Mouse (Mus musculus) CD8-positive naive resting alpha-beta T cell, adult 2 months (primary cell): ENCODE measurements around the gene Hamp.

Experiments used
- DNase-seq, 2 experiments: peaks; one replicate each; pipeline ENCODE4 v3.0.0; 2022; ENCODE audit warnings: low read depth in 2 of 2, low spot score in 2 of 2

Hamp gene

DNA sequence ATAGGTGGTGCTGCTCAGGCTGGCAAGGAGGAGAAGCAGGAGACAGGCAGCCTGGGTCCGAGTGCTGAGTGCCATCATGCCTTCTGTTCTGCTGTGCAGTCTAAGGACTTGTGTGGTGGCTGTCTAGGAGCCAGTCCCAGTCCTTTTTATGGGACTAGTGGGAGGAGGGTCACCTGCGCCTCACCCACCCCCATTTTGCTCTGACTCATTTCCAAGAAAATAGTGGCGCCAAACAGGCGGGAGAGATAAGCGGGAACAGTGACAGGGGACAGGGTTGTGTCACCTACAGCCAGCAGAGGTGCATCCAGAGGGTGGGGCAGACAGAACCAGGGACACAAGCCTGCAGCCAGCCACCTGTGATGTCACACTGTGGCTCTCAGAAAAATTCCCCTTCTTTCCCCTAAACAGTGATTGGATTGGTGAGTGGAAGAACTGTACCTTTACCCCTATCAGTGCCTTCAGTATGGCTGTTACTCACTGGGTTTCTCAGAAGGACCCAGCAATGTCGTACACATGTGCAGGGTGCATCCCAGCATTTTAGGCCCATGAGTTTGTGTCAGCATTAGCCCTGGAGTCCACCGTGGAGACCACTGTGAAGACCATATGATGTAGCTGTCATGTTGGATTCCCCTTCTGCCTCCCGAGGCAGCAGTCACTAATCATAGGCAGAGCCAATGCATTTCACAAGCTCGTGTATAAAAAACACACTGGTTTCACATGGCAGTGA, at the start of gene Hamp:
Gene Hamp (minus strand): TSS at position 124 of the 727 bp plus-strand sequence.
- DNase-seq, result no peak

DNA sequence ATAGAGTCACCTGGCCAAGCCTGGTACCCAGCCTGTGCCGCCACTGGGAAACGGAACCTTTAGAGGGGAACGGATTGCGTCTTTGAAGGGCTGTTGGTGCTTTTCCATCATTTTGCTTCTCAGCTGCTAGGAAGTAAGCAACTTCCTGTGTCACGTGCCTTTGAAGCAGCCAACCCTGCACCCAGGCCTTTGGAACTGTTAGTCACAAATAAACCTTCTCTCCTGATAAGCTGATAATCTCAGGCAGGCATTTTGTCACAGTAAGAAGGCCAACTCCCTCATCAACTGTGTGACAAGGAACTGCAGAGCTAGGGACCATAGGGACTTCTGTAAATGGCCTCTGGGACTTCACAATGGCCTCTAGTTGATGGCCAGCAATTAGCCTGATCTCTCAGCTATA, 48.3 kb upstream of the Hamp start:
- DNase-seq, result no peak

DNA sequence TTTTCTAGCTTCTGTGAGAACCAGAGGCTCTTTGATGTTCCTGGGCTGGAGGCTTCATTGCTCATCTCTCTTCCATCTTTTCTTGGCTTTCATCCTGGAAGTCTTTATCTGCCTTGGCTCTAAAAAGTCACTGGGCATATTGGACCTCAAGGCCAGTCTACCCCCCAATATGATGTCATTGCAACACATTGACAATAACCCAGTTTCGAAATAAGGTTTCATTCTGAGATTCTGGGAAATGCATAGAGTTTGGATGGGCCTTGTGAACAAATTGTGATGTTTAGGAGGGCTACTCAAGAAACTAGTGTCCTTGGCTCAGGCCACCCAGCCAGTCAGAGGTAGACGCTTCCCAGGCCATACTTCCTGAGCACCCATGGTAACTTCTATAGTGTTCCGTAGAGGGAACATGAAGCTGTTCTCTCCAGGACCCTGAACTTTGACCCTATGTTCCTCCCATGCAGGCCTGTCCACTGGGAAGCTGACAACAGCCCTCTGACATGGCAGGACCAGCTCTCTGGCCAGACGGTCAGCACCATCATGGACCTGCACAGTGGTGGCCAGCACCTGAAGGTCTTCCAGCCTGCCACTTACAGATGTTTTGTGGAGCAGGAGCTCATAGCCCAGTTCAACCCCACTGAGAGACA, 44.8 kb upstream of the Hamp start:
- DNase-seq, result no peak

DNA sequence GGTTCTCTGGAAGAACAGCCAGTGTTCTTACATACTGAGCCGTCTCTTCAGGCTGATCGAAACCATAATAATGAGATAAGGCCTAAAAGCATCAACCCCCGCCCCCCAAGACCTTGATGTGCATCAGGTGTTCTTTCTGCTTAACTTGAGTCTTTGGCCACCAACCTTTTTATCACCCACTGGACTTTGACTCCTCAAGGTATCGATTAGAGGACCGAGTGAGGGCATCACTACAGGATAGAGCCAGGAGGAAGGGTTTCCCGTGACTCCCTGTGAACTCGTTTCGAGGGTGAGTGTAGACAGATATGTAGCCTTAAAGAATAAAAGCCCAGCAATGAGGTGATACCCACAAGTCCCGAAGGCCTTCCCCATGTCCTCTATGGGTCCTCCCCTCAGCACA, 41.5 kb upstream of the Hamp start:
- no peak for DNase-seq

DNA sequence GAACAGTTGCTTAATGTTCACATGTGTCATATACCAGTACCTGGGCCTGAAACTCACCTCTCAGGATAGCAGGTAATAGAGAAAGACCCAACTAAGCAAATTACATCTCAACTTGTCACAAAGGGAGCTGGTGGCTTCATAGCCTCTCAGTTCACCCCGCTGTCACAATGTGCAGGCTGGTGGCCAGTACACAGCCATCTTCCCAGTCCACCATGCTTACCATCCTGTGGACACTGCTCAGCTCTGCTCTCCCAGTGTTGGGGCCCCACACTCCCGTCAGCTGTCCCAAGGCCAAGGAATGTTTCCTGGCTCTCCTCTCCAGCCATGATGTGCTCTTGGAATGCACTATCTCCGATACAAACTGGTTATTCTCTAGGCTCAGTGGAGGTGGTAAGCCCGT, 37.9 kb upstream of the Hamp start:
- no peak for DNase-seq

DNA sequence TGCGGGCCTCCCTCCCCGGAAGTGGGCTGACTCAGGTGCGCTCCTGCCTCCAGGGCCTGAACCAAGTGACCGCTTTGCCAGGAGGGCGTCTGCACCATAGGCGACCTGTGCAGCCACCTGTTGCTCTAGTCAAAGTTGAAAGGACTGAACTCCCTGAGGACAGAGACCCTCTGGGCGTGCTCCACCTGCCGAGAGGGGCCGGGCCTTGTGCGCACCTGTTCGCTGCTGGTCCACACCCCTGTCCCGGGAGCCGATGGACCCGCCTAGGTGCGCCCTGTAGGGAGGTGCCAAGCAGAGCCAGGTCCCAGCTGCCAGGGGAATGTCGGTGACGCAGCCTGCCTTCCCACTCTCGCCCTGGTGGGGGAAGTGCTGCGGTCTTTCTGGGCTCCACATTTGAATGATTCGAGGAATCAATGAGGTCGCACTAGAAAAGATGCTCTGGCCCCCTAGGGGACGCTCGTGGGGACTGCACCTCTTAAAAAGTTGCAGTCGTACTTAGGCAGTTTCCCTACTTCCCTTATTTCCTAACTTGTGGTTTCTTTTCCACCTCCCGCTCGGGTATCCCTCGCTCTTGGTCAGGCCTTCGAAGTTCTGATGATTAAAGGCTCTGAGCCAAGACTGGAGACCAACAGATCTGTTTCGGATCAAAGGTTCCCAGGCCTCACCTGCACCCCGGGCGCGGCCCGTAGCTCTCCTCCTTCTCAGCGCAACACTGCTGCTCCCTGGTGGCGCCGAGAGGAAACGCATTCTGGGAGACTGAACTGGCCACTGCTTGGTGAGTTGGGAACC, 29.9 kb upstream of the Hamp start, which contains the start of gene Fam187b:
Gene Fam187b (plus strand): TSS at position 290 of the 789 bp plus-strand sequence.
- peak; percentile 88 to 93 for DNase-seq

DNA sequence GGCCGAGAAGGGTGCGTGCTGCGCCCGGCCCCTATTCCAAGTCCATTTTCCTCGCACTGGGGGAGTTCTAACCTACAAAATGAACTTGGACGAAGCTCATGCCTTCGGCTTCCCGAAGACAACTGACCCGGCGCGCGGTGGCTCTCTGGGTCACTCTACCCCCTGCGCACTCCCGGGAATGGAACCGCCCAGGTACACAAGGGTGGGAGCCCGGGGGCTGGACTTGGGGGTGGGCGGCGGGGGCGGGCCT, 29.3 kb upstream of the Hamp start, which contains the start of gene Lsr:
Gene Lsr (minus strand): TSS at position 214 of the 250 bp plus-strand sequence.
- DNase-seq, result no peak

DNA sequence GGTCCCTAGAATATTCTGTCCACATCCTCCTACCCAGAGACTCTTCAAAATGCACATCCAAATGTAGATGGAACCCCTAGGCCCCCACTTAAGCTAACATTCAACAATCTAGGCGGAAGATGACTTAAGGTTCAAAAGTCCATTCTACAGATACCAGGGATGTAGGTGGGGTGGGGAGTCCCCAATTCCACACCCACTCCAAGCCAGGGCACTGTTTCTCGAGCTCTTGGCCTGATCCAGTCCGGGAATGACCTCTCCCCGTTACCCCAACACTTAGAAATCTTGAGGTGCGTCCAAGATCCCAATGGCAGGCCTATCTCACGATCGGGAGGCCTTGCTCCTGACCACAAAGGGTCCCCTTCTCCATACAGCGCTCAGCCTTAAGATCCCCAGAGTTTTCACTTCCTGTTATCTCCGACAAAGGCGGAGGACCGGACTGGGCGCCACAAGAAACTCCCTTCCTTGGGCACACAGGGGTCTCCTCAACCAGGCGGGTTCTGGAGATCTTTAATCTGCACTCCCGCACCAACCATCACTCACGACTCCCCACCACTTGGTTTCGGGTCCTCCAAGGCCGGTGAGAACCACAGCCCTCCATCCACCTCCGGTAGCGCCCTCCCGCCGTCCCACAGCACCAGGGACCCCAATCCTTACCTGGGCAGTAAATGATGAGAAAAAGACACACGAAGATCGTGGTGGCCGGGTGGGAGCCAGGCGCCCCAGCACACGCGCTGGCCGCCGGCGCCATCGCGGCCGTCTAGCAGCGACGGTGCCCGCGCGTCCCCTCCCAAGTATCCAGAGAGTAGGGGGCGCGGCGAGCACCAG, 28.8 kb upstream of the Hamp start:
- no peak for DNase-seq

DNA sequence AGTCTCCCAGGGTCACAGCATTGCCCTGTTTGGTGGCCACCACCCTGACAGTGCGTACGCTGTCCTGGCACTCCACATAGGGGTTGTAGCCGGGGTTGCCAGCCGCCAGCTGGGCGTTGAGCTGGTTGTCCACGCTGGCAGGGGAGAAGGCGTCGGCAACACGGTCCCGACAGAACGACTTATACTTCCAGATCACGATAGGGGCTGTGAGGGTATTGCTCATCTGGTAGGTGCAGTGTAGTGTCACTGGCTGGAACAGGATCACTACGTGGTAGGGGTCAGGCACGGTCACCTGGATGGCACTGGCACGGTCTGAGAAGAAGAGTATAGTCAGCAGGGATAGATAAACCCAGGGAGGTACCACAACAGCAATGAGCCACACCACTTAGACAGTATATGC, 28.1 kb upstream of the Hamp start:
- DNase-seq, result no peak

DNA sequence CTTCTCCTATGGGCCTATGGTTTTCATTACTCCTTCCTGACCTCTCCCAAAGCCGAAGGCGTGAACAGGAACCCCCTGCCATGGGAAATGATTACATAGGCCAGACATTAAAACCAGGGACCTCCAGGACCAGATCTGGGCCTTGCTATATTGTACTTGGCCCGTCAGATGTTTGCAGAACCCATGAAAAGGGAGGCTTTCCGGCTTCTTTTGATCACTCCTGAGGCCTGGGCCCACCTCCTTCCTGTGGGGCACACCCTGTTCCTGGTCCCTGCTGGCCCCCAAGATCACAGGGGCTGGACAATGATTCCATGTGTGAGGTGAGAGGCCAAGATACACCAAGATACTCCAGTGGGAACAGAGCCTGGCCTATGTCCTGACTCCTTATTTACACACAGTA, 25.3 kb upstream of the Hamp start:
- DNase-seq, result no peak

DNA sequence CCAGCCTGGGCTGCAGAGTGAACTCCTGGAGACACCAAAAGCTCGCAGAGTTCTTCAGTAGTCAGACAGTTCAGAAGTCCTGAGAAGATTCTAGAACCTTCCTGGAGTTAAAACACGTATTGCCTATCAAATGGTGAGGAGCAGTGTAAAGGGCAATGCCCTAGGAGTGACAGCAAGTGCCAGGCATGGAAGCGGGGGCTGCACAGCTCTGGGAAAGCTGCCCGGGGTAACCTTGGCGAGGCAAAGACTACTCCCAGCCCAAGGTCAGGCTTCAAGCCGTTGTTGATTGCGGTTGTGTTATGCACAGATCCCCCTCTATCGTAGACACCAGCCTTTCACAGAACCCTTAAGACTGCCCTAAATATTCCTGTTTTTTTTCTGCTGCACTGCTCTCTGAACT, 24.8 kb upstream of the Hamp start:
- no peak for DNase-seq

DNA sequence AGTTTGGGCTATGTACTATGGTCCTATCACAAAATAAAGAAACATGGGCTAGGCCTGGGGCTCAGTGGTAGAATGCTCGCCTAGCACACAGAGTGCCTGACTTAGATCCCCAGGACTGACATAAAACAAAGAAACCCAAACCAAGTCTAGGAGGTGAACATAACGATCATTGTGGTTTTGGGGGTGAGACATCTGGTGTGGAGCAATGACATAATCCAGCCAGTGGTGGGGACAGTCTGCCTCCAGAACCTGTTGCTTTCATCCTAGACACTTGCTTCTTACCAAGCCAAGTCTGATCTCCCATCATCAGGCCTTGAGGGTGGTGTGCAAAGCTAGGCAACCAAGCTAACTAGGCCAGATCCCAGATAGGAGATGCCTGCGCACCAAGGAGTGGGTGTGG, 22.8 kb upstream of the Hamp start:
- DNase-seq, result no peak

DNA sequence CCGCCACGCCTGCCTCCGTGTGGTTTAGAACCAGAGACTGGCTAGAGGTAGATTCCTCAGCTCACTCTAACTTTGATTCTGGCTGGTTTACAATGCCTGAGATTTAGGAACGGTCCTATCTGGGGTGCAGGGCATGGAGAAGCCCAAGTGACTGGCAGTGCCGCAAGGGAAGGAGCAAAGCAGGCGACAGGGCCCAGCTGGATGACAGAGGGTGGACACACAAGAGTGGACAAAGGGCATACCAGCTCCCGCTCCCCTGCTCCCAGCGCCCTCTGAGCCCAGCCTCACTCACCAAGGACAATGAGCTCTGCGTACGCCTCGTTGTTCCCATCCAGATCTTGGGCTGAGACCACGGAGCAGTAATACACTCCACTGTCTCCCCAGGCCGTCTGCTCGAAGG, 21.8 kb upstream of the Hamp start:
- no peak for DNase-seq

DNA sequence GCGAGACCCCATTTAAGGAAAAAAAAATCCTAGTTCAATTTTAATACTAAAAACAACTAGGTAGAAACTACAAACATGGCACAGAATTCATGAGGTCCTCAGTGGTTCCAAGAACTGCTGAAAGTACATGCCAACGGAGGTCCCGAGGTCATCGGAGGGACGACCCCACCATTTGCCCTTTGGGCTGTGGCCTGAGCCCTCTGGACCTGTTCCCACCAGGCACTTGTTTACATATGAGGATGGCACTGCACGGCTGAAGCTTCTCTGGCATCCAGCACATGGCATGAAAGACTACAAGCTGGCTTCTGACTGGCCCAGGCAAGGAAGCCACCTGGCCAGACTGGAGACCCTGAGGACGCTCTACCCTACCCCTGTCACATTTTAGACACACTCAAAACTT, 20.5 kb upstream of the Hamp start:
- DNase-seq, result no peak

DNA sequence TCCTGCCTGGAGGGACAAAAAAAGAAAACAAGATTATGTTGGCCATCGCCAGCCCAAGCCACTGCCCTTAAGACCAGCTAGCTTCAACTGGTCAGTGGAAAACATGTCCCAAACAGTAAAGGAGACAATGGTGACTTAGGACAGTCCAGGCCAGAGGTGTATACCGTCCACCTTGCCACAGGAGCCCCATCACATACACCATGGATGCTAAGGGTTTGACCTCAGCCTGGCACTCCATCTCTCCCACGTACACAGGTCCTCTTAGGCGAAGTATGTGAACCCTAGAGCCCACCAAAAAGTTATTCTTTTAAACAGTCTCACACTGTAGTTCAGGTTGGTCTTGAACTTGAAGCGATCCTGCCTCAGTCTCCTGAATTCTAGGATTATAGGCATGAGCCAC, 19.0 kb upstream of the Hamp start:
- DNase-seq, result no peak

DNA sequence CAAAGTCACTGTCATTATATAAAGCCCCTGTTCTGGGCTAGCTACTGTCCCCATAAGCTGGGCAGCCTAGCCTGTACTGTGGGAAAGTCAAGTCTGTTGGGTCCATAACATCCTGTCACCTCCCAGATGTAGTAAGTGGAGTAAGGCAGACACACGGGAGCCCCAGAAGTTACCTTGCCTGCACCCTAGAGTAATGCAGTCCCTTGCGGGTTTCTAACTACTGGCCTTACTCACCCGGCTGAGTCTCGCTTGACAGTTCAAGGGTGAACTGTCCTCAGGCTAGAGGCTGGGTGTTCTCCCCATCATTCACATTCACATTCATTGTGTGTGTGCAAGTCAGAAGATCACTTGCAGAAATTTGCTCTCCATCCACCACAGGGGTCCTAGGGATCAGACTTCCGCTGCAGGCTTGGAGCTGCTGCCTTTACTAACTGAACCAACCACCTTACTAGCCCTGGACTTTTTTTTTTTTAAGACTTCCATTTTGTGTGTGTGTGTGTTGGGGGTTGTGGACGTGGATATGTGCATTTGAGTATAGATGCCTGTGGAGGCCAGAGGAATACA, 16.0 kb upstream of the Hamp start:
- no peak for DNase-seq

DNA sequence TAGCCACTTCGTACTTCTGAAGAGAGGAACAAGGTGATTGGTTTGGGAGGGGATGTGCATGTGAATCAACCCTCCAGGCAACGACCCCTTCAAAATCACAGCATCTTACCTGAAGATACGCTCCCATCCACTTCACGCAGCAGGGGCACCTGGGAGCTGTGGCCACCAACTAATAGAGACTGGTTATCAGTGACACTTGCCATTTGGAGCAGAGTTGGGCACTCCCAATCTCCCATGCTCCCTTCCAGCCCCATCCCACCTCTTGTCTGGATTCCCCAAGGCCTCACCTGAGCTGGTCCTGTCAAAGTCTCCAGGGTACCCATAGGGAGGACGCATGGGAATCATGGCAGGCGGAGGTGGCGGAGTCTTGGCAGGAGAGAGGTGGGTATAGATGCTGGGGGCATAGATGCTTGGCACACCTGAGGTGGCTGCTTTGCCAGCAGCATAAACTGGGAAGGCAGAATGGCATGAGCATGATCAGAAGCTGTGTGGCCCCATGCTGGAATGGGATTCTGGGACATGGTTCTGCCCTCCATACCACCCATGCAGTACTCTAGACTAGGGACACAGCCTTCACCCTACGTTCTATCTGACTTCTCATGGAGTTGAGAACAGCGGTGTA, 15.1 kb upstream of the Hamp start:
- no peak for DNase-seq

DNA sequence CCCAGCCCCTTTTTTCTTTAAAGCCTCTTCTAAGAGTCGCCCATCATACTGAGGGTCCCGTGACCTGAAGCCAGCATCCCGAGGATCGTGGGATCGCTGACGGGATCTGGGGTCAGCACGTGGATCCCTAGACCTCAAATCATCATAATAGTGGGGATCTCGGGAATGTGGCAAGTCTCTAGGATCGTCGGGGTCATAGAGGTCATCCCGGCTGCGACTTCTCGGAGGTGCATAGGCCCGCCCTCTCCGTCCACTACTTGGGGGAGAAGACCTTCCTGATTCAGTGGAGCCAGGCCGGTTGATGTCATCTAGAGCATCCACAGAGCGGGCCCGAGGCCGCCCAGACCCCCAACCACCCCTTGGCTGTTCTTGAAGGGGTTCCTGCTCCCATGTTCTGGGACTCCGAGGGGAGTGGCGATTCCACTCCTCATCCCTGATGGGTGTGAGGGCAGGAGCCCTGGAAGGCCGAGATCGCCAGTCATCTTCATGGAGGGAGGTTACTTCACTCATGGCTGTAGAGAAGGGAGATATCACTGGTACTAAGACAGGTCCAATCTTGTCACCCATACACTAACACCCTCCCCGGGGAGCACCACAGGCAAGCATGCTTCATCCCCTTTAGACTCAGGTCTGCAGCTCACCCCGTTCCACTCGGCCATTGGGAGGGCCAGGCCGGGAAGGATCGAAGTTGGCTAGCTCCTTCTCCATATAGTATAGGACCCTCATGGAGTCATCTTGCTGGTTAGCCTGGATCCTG, 14.5 kb upstream of the Hamp start:
- DNase-seq, result no peak

DNA sequence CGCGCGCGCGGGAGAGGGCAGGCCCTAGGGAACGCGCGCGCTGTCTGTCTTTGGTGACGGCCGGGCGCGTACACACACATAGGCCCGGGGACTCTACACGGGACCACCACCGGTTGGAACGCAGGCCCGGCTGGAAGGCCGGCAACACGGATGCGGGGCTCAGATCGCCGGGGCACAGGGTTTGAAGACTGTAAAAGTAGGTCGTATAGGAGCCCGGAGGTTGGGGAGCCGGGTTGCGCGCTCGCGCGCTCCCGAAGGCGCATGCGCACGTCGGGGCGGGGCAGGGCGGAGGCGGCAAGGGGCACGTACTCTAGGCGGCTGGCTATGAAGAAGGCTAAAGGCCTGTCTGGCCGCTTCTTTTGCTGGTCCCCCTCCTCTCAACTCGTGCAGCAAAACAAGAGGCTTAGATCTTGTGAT, 13.5 kb upstream of the Hamp start:
- DNase-seq, result peak; percentile 86 to 91

DNA sequence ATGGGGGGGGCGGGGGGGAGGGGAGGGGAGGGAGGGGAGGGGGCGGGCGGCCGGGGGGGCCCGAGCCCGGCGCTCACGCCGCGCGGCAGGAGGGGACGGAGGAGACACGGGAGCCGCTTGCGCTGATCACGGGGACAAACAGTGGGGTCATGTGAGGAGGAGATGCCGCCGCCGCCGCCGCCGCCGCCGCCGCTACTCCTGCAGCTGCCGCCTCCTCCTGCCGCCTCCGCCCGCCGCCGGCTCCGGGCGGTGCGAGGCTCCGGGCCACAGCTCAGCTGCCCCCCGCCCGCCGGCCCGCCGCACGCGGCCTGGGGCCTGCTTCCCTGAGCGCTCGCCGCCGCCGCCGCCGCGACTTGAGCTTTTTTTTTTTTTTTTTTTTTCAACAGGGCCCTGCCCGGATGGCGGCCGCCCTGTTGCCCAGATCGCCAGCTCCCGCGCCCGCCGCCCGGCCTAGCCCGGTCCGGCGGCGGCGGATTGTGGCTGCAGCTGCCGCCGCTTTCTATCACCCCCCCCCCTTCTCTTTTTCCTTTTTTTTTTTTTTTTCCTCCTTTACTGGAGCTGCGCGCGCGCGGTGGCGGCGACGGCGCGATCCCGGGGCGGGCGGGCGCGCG, 13.0 kb upstream of the Hamp start, which contains the start of gene Usf2:
Gene Usf2 (minus strand): TSS at position 48 of the 611 bp plus-strand sequence.
- DNase-seq, result peak; percentile 67 to 69
